Mouse (Mus musculus) E14TG2a.4 (cell line): ENCODE results near the gene Lrrc17.

Experiments used
- CTCF ChIP-seq: conservative IDR thresholded peaks from 2 replicates; pipeline ENCODE4 v1.5.1; 2014; ENCODE audit warnings: low read length
- POU5F1 ChIP-seq: IDR thresholded peaks from 2 replicates; pipeline ENCODE4 v1.6.1; 2014; ENCODE audit warnings: low read length, borderline replicate concordance

GRCm38 (mm10) chr5:21565392-21566065 is 22.2 kb downstream of the Lrrc17 start:
- no peak for TF ChIP-seq CTCF
- TF ChIP-seq POU5F1, result no peak
